Mouse (Mus musculus): ENCODE results near the gene Slc25a23.
"Not testable (repeated sequence)": the region's sequence is repeated elsewhere in the genome, so short reads cannot be mapped to it uniquely, and the experiment has no call there.

DNA sequence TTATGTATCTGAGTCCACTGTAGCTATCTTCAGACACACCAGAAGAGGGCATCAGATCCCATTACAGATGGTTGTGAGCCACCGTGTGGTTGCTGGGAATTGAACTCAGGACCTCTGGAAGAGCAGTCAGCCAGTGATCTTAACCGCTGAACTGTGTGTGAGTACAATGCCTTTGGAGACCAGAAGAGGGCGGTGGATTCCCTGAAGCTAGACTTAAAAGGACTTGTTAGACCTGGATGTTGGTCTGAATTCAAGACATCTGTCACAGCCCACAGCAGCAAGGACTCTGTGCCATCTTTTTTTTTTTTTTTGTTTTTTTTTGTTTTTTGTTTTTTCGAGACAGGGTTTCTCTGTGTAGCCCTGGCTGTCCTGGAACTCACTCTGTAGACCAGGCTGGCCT is 8.0 kb downstream of the Slc25a23 start:
- TF ChIP-seq POLR2A (IDR thresholded peaks at IDR 0.05; ENCODE audit: insufficient read length, low read depth); CEBPB (IDR thresholded peaks at IDR 0.05; ENCODE audit: insufficient read depth, poor library complexity, severe bottlenecking); MYOG (IDR thresholded peaks at IDR 0.05; ENCODE audit: control insufficient read depth in 1 of 3, insufficient read depth in 1 of 3, insufficient read length in 2 of 3, low read depth in 2 of 3); USF1 (IDR thresholded peaks at IDR 0.05; ENCODE audit: low read depth); E2F4 (IDR thresholded peaks at IDR 0.05; ENCODE audit: insufficient read depth); TCF12 (IDR thresholded peaks at IDR 0.05; ENCODE audit: insufficient read depth, poor library complexity, severe bottlenecking); POLR2AphosphoS2 (IDR thresholded peaks at IDR 0.05; ENCODE audit: insufficient read length, low read depth); MAX (IDR thresholded peaks at IDR 0.05; ENCODE audit: low read depth); SRF (IDR thresholded peaks at IDR 0.05; ENCODE audit: control insufficient read depth, insufficient read length, low read depth); REST (IDR thresholded peaks at IDR 0.05; ENCODE audit: insufficient read depth, insufficient read length): not testable (repeated sequence)
